Mouse (Mus musculus) embryo, embryonic 9.5 days (tissue): ENCODE measurements around the gene Nup188.

Experiments used
- DNase-seq: peaks from one replicate; pipeline ENCODE4 v3.0.0-alpha.2; 2017; ENCODE audit errors: extremely low spot score

Nup188 gene

GRCm38 (mm10) chr2:30286192-30287026 is at the start of gene Nup188, which contains the start of gene Dolk:
Nup188 (plus strand) TSS chr2:30286397.
Dolk (minus strand) TSS chr2:30286334.
- peak; percentile 97 for DNase-seq

GRCm38 (mm10) chr2:30236426-30237198 is 49.6 kb upstream of the Nup188 start:
- DNase-seq = no peak

- DNase-seq = peak; percentile 100
Observed at GRCm38 (mm10) chr2:30237199-30237880, 48.9 kb upstream of the Nup188 start, which contains the start of gene Lrrc8a. Lrrc8a (plus strand) TSS chr2:30237715.

GRCm38 (mm10) chr2:30237881-30238280 is 48.3 kb upstream of the Nup188 start:
- DNase-seq = no peak

GRCm38 (mm10) chr2:30238906-30239465 is 47.2 kb upstream of the Nup188 start:
- DNase-seq = no peak

GRCm38 (mm10) chr2:30239777-30240176 is 46.4 kb upstream of the Nup188 start:
- DNase-seq = no peak

- DNase-seq = no peak
Observed at GRCm38 (mm10) chr2:30240267-30240666, 45.9 kb upstream of the Nup188 start, which contains the start of gene Gm28035. Gm28035 (plus strand) TSS chr2:30240567.

- DNase-seq = peak; percentile 32
Observed at GRCm38 (mm10) chr2:30242509-30242908, 43.7 kb upstream of the Nup188 start.

- DNase-seq = no peak
Observed at GRCm38 (mm10) chr2:30243391-30243790, 42.8 kb upstream of the Nup188 start.

GRCm38 (mm10) chr2:30244595-30245178 is 41.5 kb upstream of the Nup188 start:
- DNase-seq = no peak

GRCm38 (mm10) chr2:30247036-30247435 is 39.2 kb upstream of the Nup188 start:
- no peak for DNase-seq

GRCm38 (mm10) chr2:30247681-30248080 is 38.5 kb upstream of the Nup188 start:
- no peak for DNase-seq

GRCm38 (mm10) chr2:30249182-30249581 is 37.0 kb upstream of the Nup188 start:
- DNase-seq = no peak

GRCm38 (mm10) chr2:30250166-30251128 is 35.8 kb upstream of the Nup188 start:
- no peak for DNase-seq

- DNase-seq = no peak
Observed at GRCm38 (mm10) chr2:30251417-30252104, 34.6 kb upstream of the Nup188 start.

- DNase-seq = no peak
Observed at GRCm38 (mm10) chr2:30252521-30252920, 33.7 kb upstream of the Nup188 start.

- DNase-seq = no peak
Observed at GRCm38 (mm10) chr2:30253809-30254208, 32.4 kb upstream of the Nup188 start.

- DNase-seq = no peak
Observed at GRCm38 (mm10) chr2:30255631-30256395, 30.4 kb upstream of the Nup188 start.
